Mouse (Mus musculus): ENCODE results near the gene Mmp24.

DNA sequence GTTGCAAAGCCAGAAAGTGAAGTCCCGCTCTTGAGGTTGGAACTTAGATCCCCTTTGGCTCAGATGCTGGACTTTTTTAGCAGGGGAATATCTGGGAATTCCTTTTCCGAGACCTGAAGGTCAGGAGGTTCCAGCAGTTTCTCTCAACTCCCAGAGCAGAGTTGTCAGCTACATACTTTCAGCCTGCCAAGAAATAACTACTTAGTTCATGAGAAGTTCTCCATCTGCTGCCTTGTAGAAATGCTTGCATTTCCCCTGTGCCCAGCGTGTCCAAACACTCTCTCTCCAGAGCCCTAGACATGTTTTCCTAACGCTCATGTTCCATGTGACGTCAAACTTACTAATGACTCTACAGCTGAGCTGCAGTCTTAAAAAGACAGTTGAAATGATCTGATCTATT lies 40.1 kb upstream of the Mmp24 start:
- no peak for TF ChIP-seq CTCF (IDR thresholded peaks at IDR 0.05; ENCODE audit: insufficient read depth, low read depth, low read length)
- TF ChIP-seq POLR2A (IDR thresholded peaks at IDR 0.05; ENCODE audit: insufficient read depth, low read depth, low read length) = no peak
